Mouse (Mus musculus): ENCODE results near the gene 1700020N01Rik.

The 1700020N01Rik gene

GRCm38 (mm10) chr10:21592896-21593380 lies at the start of gene 1700020N01Rik:
Gene 1700020N01Rik, plus strand, starts transcription at chr10:21593145.
- DNase-seq (ENCODE audit: low spot score) = no peak

- DNase-seq (ENCODE audit: low spot score) = no peak
These were observed 49.2 kb upstream of the 1700020N01Rik start for GRCm38 (mm10) chr10:21543576-21544278.

- no peak for DNase-seq (ENCODE audit: low spot score)
These were observed 48.2 kb upstream of the 1700020N01Rik start for GRCm38 (mm10) chr10:21544721-21545120.

GRCm38 (mm10) chr10:21545446-21545845 lies 47.5 kb upstream of the 1700020N01Rik start:
- no peak for DNase-seq (ENCODE audit: low spot score)

- peak; percentile 61 for DNase-seq (ENCODE audit: low spot score)
These were observed 44.0 kb upstream of the 1700020N01Rik start for GRCm38 (mm10) chr10:21548871-21549505.

GRCm38 (mm10) chr10:21552967-21553682 lies 39.8 kb upstream of the 1700020N01Rik start:
- DNase-seq (ENCODE audit: low spot score) = no peak

- DNase-seq (ENCODE audit: low spot score) = no peak
These were observed 39.3 kb upstream of the 1700020N01Rik start for GRCm38 (mm10) chr10:21553683-21554035.

GRCm38 (mm10) chr10:21554896-21555580 lies 37.9 kb upstream of the 1700020N01Rik start:
- no peak for DNase-seq (ENCODE audit: low spot score)

- no peak for DNase-seq (ENCODE audit: low spot score)
These were observed 33.2 kb upstream of the 1700020N01Rik start for GRCm38 (mm10) chr10:21559769-21560168.

GRCm38 (mm10) chr10:21561181-21561580 lies 31.8 kb upstream of the 1700020N01Rik start:
- DNase-seq (ENCODE audit: low spot score) = no peak

GRCm38 (mm10) chr10:21563446-21563845 lies 29.5 kb upstream of the 1700020N01Rik start:
- DNase-seq (ENCODE audit: low spot score) = no peak

GRCm38 (mm10) chr10:21564189-21564588 lies 28.8 kb upstream of the 1700020N01Rik start:
- no peak for DNase-seq (ENCODE audit: low spot score)

GRCm38 (mm10) chr10:21566074-21566473 lies 26.9 kb upstream of the 1700020N01Rik start:
- no peak for DNase-seq (ENCODE audit: low spot score)

GRCm38 (mm10) chr10:21571615-21572014 lies 21.3 kb upstream of the 1700020N01Rik start:
- DNase-seq (ENCODE audit: low spot score) = no peak

- DNase-seq (ENCODE audit: low spot score) = no peak
These were observed 19.2 kb upstream of the 1700020N01Rik start for GRCm38 (mm10) chr10:21573713-21574112.

- DNase-seq (ENCODE audit: low spot score) = peak; percentile 62
These were observed 17.1 kb upstream of the 1700020N01Rik start for GRCm38 (mm10) chr10:21575806-21576378.

GRCm38 (mm10) chr10:21577798-21578197 lies 15.1 kb upstream of the 1700020N01Rik start:
- no peak for DNase-seq (ENCODE audit: low spot score)

GRCm38 (mm10) chr10:21581546-21581945 lies 11.4 kb upstream of the 1700020N01Rik start:
- no peak for DNase-seq (ENCODE audit: low spot score)

GRCm38 (mm10) chr10:21587041-21587440 lies 5.9 kb upstream of the 1700020N01Rik start:
- no peak for DNase-seq (ENCODE audit: low spot score)

- DNase-seq (ENCODE audit: low spot score) = no peak
These were observed 4.7 kb upstream of the 1700020N01Rik start for GRCm38 (mm10) chr10:21588007-21588852.

GRCm38 (mm10) chr10:21600931-21601330 lies 8.0 kb downstream of the 1700020N01Rik start:
- DNase-seq (ENCODE audit: low spot score) = peak; percentile 67

All from MN1 (cell line).